Mouse (Mus musculus) cerebellum, postnatal 25 days (tissue): ENCODE results near the gene Tfec.

Source experiments
- DNase-seq, 2 experiments: peaks; one replicate each; pipeline ENCODE4 v3.0.0; 2021; ENCODE audit warnings: mixed read lengths in 2 of 2

The Tfec gene

DNA sequence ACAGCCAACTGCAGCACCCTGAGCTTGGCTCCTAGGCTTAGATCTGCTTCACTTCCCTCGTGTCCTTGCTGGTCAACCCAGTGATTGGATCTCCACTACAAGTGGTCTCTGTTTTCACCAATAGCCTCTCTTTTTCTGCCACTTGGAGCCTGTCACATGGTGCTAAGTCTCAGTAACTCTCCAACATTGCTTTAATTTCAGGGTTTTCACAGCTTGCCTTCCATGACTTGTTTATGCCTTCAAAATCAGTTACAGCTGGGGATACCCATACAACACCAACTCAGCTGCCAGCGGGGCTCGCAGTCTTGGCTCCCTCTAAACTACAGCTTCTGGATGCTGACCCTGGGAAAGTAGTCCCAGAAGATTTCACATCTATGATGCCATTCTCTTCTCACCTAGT lies 113.1 kb downstream of the Tfec start:
- DNase-seq = no peak
